ENCODE assay signal across 8 mouse cellular contexts in the genomic region with DNA sequence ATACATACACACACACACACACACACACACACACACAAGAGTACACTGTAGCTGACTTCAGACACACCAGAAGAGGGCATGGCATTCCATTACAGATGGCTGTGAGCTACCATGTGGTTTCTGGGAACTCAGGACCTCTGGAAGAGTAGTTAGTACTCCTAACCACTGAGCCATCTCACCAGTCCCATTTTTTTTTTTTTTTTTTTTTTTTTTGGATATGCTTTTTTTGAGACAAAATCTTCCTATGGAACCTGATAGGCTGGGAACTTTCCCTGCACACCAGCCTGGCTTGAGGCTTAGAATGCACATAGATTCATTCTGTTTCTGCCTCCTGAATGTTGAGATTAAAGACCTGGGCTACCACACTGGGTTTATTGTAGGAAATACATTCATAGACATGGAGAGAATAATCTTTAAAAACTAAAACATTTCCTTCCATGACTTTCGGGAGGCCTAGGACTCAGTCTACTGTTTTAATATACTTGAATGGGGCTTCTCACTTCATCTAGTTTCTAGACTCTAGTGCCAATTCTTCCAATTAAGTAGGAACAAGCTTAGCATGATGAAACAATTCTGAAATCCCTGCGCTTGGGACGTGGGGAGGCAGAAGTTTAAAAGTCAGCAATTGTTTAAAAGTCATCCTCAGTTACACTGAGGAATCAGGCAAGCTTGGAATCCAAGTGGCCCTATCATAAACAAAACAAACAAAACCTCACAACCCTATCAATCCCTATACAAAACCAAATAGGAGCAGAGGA. TPM values are rescaled to one million over a fixed set of nuclear protein-coding genes. Genes with fewer than 3 reads are reported as not detected.
A peak's percentile ranks its signal among the peaks of the same experiment; 100 is the strongest.
DNase-seq lines count a peak whose midpoint lies in the region; ATAC-seq and TF ChIP-seq lines count a peak whose summit lies in the region.

No protein-coding gene starts in this region.

- peaks cover 27% of the 10 kb centered on the region for H3K79me2 ChIP-seq in MEL (ENCODE audit: control insufficient read depth, insufficient read depth, low read length, poor library complexity)

- H3K4me1 ChIP-seq in heart, embryonic 11.5 days (ENCODE audit: control insufficient read depth, insufficient read depth, low read length) = peaks cover 15% of the 10 kb centered on the region
- H3K4me1 ChIP-seq in MEL (ENCODE audit: control insufficient read depth in 1 of 2, insufficient read depth in 2 of 2, low read length in 2 of 2) = peaks cover 6% of the 10 kb centered on the region in 2 experiments
- peaks cover 33% of the 10 kb centered on the region for H3K4me1 ChIP-seq in hindbrain, embryonic 10.5 days (replicated peaks)
- H3K4me1 ChIP-seq in liver, postnatal 0 days (ENCODE audit: insufficient read depth) = peaks cover 6% of the 10 kb centered on the region; the same call in 1 of the 2 replicates

- no peaks in the 10 kb centered on the region for H3K27me3 ChIP-seq in heart, embryonic 11.5 days (ENCODE audit: control insufficient read depth, insufficient read depth, low read length)
- H3K27me3 ChIP-seq in MEL (ENCODE audit: control insufficient read depth in 1 of 2, insufficient read depth in 2 of 2, low read length in 2 of 2) = peaks cover 0 to 1% of the 10 kb centered on the region in 2 experiments; a peak in 1 of 4 replicates
- H3K27me3 ChIP-seq in hindbrain, embryonic 10.5 days (ENCODE audit: insufficient read depth, poor library complexity, severe bottlenecking) = no peaks in the 10 kb centered on the region
- H3K27me3 ChIP-seq in liver, postnatal 0 days (ENCODE audit: insufficient read depth, low read length) = no peaks in the 10 kb centered on the region

- peak overlapping the region; percentile 25; the same call in 1 of the 2 replicates for H3K4me3 ChIP-seq in heart, embryonic 11.5 days (ENCODE audit: low read depth, low read length)
- peak overlapping the region; percentile 47 to 59 for H3K4me3 ChIP-seq in MEL (ENCODE audit: control insufficient read depth in 1 of 2, insufficient read depth in 1 of 2, low read depth in 2 of 2, low read length in 2 of 2)
- H3K4me3 ChIP-seq in hindbrain, embryonic 10.5 days = peak overlapping the region; percentile 95
- H3K4me3 ChIP-seq in liver, postnatal 0 days (ENCODE audit: low read depth, low read length) = no peak overlapping the region

- H3K9ac ChIP-seq in heart, embryonic 11.5 days (ENCODE audit: low read depth, low read length) = peak overlapping the region; percentile 50; the same call in 1 of the 2 replicates
- peak overlapping the region; percentile 61 for H3K9ac ChIP-seq in MEL (ENCODE audit: control insufficient read depth, low read depth, low read length, poor library complexity, severe bottlenecking)
- H3K9ac ChIP-seq in liver, postnatal 0 days (replicated peaks) = no peak overlapping the region

- TF ChIP-seq EP300 in MEL (IDR thresholded peaks at IDR 0.05; ENCODE audit: low read depth in 1 of 2, low read length in 2 of 2) = no peak
- no peak for TF ChIP-seq EP300 in liver, postnatal 0 days (IDR thresholded peaks at IDR 0.05; ENCODE audit: low read depth)

- no peak overlapping the region for H3K27ac ChIP-seq in heart, embryonic 11.5 days (ENCODE audit: low read depth, low read length)
- peak overlapping the region; percentile 69 for H3K27ac ChIP-seq in MEL (ENCODE audit: control insufficient read depth, low read depth, low read length)
- H3K27ac ChIP-seq in hindbrain, embryonic 10.5 days = peak overlapping the region; percentile 95
- no peak overlapping the region for H3K27ac ChIP-seq in liver, postnatal 0 days (ENCODE audit: low read depth)

- peak overlapping the region; percentile 60 for H3K4me2 ChIP-seq in heart, embryonic 11.5 days
- H3K4me2 ChIP-seq in liver, postnatal 0 days (ENCODE audit: low read depth, low read length) = peak overlapping the region; percentile 45

- ATAC-seq in heart, embryonic 11.5 days (replicated peaks; ENCODE audit: insufficient number of reproducible peaks, low FRiP score, low TSS enrichment) = no peak
- ATAC-seq in liver, postnatal 0 days = no peak

- 15% methylated on average over 3 of the region's 3 CpGs for WGBS in heart, embryonic 11.5 days (ENCODE audit: insufficient replicate concordance)
- WGBS in hindbrain, embryonic 10.5 days = 19% methylated on average over 3 of the region's 3 CpGs
- WGBS in liver, postnatal 0 days (ENCODE audit: insufficient replicate concordance) = 20% methylated on average over 3 of the region's 3 CpGs

- no peak for TF ChIP-seq POLR2A in MEL (IDR thresholded peaks at IDR 0.05; ENCODE audit: control insufficient read depth in 1 of 2, insufficient read depth in 1 of 2, low read depth in 1 of 2, low read length in 2 of 2, poor library complexity in 1 of 2)

- no peak for TF ChIP-seq CTCF in MEL (IDR thresholded peaks at IDR 0.05 in 2 of 3, conservative IDR thresholded peaks at IDR 0.05 in 1 of 3; ENCODE audit: control insufficient read depth in 1 of 3, insufficient read depth in 1 of 3, low read depth in 2 of 3, low read length in 3 of 3, poor library complexity in 1 of 3, severe bottlenecking in 1 of 3)
- TF ChIP-seq CTCF in liver, postnatal 0 days (IDR thresholded peaks at IDR 0.05; ENCODE audit: low read depth) = no peak

- H3K36me3 ChIP-seq in heart, embryonic 11.5 days (ENCODE audit: control insufficient read depth, insufficient read depth, low read length) = 0 out of 2 replicates have a peak, but pooled peaks cover 2% of the 10 kb centered on the region
- H3K36me3 ChIP-seq in MEL (ENCODE audit: control insufficient read depth in 1 of 2, insufficient read depth in 2 of 2, low read length in 2 of 2) = peaks cover 6 to 20% of the 10 kb centered on the region in 2 experiments; a peak in 3 of 4 replicates
- peaks cover 33% of the 10 kb centered on the region for H3K36me3 ChIP-seq in hindbrain, embryonic 10.5 days
- H3K36me3 ChIP-seq in liver, postnatal 0 days (replicated peaks; ENCODE audit: insufficient read depth, low read length) = peaks cover 6% of the 10 kb centered on the region

- no peak for TF ChIP-seq RAD21 in MEL (IDR thresholded peaks at IDR 0.05; ENCODE audit: low read depth, low read length)

- no peaks in the 10 kb centered on the region for H3K9me3 ChIP-seq in heart, embryonic 11.5 days (replicated peaks; ENCODE audit: control insufficient read depth, low read length)
- H3K9me3 ChIP-seq in MEL (replicated peaks; ENCODE audit: insufficient read depth, low read length) = no peaks in the 10 kb centered on the region
- H3K9me3 ChIP-seq in hindbrain, embryonic 10.5 days = no peaks in the 10 kb centered on the region
- no peaks in the 10 kb centered on the region for H3K9me3 ChIP-seq in liver, postnatal 0 days (ENCODE audit: low read length)

- intact Hi-C loops in heart, postnatal 36 days (cut with DNase I) = loop anchor here (10.0 kb wide), 1 partner anchor 168 kb away; the partner anchor contains the start of gene Pdrg1

- DNase-seq in heart, postnatal 36 days = no peak
- DNase-seq in MEL (ENCODE audit: low read depth, low spot score) = no peak
- DNase-seq in hindbrain, embryonic 10.5 days (ENCODE audit: low spot score) = no peak
- DNase-seq in liver, postnatal 0 days = no peak
- DNase-seq in ovary, adult 18-20 months (ENCODE audit: low spot score) = no peak
- no peak for DNase-seq in layer of hippocampus, postnatal 14 days (ENCODE audit: low spot score in 2 of 2)
- no peak for DNase-seq in adrenal gland, adult 18-20 months (ENCODE audit: low spot score in 2 of 2)

TF ChIP-seq in MEL, 35 proteins besides CTCF, POLR2A, EP300 and RAD21:
- TF ChIP-seq RCOR1 (IDR thresholded peaks at IDR 0.05; ENCODE audit: low read depth, low read length) (no peak), ZMIZ1 (IDR thresholded peaks at IDR 0.05; ENCODE audit: low read depth, low read length) (0 out of 2 replicates have a peak, but pooled peaks have one; percentile 10), ZNF384 (IDR thresholded peaks at IDR 0.05; ENCODE audit: low read depth, low read length) (peak; percentile 79), CHD2 (IDR thresholded peaks at IDR 0.05; ENCODE audit: low read length) (no peak)

RNA-seq across cellular contexts. Expression of gene Tpx2, which starts 0.5 kb away (rescaled TPM):
- 81.0 and 88.3 TPM in 2 replicates for polyA plus RNA-seq in heart, embryonic 11.5 days (2014; fragmentation: Nextera tagmentation; extraction: Ambion mirVana)
- 1 to 10 TPM in 1 of 2 experiments, under 1 TPM in 1; 0.89 to 1.6 TPM for total RNA-seq in heart, postnatal 36 days (2021)
- 59.3 and 68.3 TPM in 2 replicates for total RNA-seq in MEL (2012; rRNA removed)
- polyA plus RNA-seq in MEL (2012; ENCODE audit: insufficient read depth in 1 of 2, insufficient read length in 2 of 2, low read depth in 1 of 2, low replicate concordance in 2 of 2, missing spikeins in 1 of 2) = 100 to 1,000 TPM in 1 of 2 experiments, not detected in 1; 131 TPM
- 106 and 137 TPM in 2 replicates for polyA plus RNA-seq in hindbrain, embryonic 10.5 days (2016; fragmentation: Nextera tagmentation; extraction: Ambion mirVana)
- polyA plus RNA-seq in liver, postnatal 0 days (2015; fragmentation: Nextera tagmentation; extraction: Ambion mirVana) = 20.7 and 25.8 TPM in 2 replicates
- total RNA-seq in layer of hippocampus, postnatal 14 days (2021) = 1 to 10 TPM; 2.5 to 4.7 TPM
- total RNA-seq in adrenal gland, adult 18-20 months (2021) = 1 to 10 TPM; 1.2 to 2.3 TPM

RNA-seq across cellular contexts. Expression of gene Bcl2l1, which starts 15.7 kb away (rescaled TPM):
- polyA plus RNA-seq in heart, embryonic 11.5 days (2014; fragmentation: Nextera tagmentation; extraction: Ambion mirVana) = 69.8 and 73.1 TPM in 2 replicates
- total RNA-seq in heart, postnatal 36 days (2021) = 10 to 100 TPM; 52.5 to 73.5 TPM
- 4.8 and 6.5 TPM in 2 replicates for total RNA-seq in MEL (2012; rRNA removed)
- 10 to 100 TPM in 1 of 2 experiments, not detected in 1; 23.9 TPM for polyA plus RNA-seq in MEL (2012; ENCODE audit: insufficient read depth in 1 of 2, insufficient read length in 2 of 2, low read depth in 1 of 2, low replicate concordance in 2 of 2, missing spikeins in 1 of 2)
- 110 and 128 TPM in 2 replicates for polyA plus RNA-seq in hindbrain, embryonic 10.5 days (2016; fragmentation: Nextera tagmentation; extraction: Ambion mirVana)
- polyA plus RNA-seq in liver, postnatal 0 days (2015; fragmentation: Nextera tagmentation; extraction: Ambion mirVana) = 84.2 and 84.4 TPM in 2 replicates
- 100 to 1,000 TPM; 124 to 128 TPM for total RNA-seq in layer of hippocampus, postnatal 14 days (2021)
- 10 to 100 TPM; 63.6 to 73.5 TPM for total RNA-seq in adrenal gland, adult 18-20 months (2021)

Comparison
In these comparisons a context has a peak if more than half of its experiments do, and no peak if none do; other contexts are left out.
1. H3K27ac ChIP-seq: peak in MEL (single experiment) and hindbrain, embryonic 10.5 days (single experiment); none in heart, embryonic 11.5 days (single experiment) and liver, postnatal 0 days (single experiment).
2. RNA of gene Tpx2, which starts 0.5 kb away (total RNA-seq): 59.3 to 68.3 TPM in MEL; 2.5 to 4.7 TPM in layer of hippocampus, postnatal 14 days, 1.2 to 2.3 TPM in adrenal gland, adult 18-20 months and 0.89 to 1.6 TPM in heart, postnatal 36 days; every median in the first group is over 10 times any median in the second.